Mouse (Mus musculus) cerebellum, adult 9-10 months (tissue): Measurements from ENCODE around the gene Olfr206.
"Not testable (repeated sequence)": the region's sequence is repeated elsewhere in the genome, so short reads cannot be mapped to it uniquely, and the experiment has no call there.

Source experiments
- DNase-seq: peaks from one replicate; pipeline ENCODE4 v3.0.0; 2022

Olfr206 gene

GRCm38 (mm10) chr16:59349146-59349545, at the start of gene Olfr206:
Gene Olfr206, minus strand, starts transcription at chr16:59349246.
- DNase-seq: no peak

- peak; percentile 55 for DNase-seq
These were observed 44.3 kb upstream of the Olfr206 start for GRCm38 (mm10) chr16:59393300-59393699.

GRCm38 (mm10) chr16:59363893-59364292, 14.8 kb upstream of the Olfr206 start, which contains the start of gene Olfr209:
Gene Olfr209, minus strand, starts transcription at chr16:59363993.
- no peak for DNase-seq

GRCm38 (mm10) chr16:59331038-59331437, 18.0 kb downstream of the Olfr206 start, which contains the start of gene Olfr205:
Gene Olfr205, minus strand, starts transcription at chr16:59331138.
- DNase-seq: no peak

GRCm38 (mm10) chr16:59323262-59323661, 25.8 kb downstream of the Olfr206 start:
- not testable (repeated sequence) for DNase-seq

- no peak for DNase-seq
These were observed 30.9 kb downstream of the Olfr206 start, which contains the start of gene Olfr204 for GRCm38 (mm10) chr16:59318148-59318547. Gene Olfr204, minus strand, starts transcription at chr16:59318248.

DNA sequence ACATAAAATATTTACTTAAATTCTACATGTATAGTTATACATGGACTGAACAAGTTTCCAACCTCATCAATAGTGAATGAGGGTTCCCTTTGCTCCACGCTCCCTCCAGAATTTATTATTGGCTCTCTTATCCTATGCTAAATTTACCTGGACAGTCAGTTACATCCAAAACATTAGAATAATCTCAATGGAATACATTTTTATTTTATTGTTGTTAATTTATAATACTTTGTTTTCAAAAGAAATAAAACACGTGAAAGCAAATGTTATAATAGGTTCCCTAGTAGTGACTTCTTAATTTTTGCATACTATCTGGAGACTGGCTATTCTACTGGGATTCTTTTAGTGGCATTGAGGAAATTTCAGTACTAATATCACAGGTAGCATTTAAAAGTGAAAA, 50.5 kb downstream of the Olfr206 start, which contains the start of gene Olfr203:
Gene Olfr203, plus strand, starts transcription at position 301 of the 400 bp plus-strand sequence.
- DNase-seq: no peak
